Mouse (Mus musculus): ENCODE results near the gene Gpank1.
A peak's percentile ranks its signal among the peaks of the same experiment; 100 is the strongest.
"Not testable (repeated sequence)": the region's sequence is repeated elsewhere in the genome, so short reads cannot be mapped to it uniquely, and the experiment has no call there.

The Gpank1 gene

DNA sequence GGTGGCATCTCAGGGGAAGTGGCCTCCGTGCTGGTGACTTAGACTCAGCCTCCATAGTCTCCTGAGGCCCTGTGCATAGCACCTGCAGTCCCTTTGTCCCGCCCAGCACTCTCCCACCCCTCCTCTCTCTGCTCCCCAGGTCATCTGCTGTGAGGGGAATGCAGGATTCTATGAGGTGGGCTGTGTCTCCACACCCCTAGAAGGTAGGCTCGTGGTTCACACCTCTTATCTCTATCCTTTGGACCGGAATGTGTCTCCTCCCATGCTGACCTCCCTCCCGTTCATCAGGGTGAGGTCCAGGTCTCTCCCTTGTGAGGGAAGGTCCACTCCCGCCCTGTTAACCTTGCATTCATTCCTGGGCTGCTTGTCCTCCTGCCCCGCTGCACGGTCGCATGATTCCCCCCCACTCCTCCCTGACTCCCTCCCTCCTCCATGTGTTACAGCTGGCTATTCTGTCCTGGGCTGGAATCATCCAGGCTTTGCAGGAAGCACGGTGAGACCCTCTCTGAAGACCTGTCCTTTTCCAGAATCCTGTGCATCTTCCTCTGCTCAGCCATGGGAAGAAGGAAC lies 21.0 kb upstream of the Gpank1 start:
- DNase-seq (ENCODE audit: low read depth, low spot score) = no peak

DNA sequence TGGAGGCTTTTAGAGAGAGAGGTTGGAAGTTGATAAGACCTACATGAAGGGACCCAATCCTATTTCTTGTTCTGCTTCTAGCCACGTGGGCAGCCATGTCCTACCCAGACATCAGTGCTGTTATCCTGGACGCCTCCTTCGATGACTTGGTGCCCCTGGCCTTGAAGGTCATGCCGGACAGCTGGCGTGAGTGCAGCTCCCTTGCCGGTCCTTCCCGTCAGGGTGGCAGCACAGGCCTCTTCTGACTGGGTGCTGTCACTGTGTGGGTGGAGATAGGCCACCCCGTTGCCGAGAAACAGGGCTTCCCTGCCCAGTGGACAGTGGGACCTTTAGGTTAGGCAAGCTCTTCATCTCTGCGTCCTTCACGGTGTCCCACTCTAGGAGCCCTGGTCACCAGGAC lies 20.1 kb upstream of the Gpank1 start:
- no peak for DNase-seq (ENCODE audit: low read depth, low spot score)

DNA sequence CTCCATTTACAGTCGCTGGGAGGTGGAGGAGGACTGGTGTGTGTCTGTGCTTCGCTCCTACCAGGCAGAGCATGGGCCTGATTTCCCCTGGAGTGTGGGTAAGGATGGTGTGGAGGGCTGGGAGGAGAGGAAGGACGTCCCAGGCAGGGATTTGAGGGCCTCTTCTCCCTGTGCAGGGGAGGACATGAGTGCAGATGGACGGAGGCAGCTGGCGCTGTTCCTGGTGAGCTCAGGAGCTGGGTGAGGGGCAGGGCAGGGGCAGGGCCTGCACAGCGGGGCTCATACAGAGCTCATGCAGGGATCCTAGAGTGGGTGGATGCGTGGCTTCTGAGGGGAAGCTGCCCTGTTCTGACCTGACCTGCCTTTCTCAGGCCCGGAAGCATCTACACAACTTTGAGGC lies 19.0 kb upstream of the Gpank1 start:
- no peak for DNase-seq (ENCODE audit: low read depth, low spot score)

DNA sequence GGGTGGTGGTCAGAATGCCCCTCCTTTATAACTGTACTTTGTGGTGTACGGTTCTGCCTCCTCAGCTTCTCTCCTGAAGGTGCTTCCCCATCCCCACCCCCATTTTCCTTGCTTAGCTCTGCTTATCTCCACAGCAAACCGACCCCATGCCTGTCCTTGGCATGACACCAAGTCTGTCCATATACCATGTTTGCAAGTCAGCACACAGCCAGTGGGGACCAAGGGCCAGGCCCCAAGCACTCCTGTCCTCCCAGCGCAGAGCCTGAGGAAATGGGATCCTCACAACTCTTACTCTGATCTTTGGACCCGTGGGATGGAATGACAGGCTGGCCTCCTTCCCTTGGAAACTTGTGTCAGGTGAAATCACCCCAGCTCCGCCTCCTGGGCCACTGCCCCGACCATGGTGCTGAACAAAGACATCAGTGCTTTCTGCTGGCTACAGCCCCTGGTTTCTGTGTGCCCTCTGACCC lies 18.0 kb upstream of the Gpank1 start:
- no peak for DNase-seq (ENCODE audit: low read depth, low spot score)

DNA sequence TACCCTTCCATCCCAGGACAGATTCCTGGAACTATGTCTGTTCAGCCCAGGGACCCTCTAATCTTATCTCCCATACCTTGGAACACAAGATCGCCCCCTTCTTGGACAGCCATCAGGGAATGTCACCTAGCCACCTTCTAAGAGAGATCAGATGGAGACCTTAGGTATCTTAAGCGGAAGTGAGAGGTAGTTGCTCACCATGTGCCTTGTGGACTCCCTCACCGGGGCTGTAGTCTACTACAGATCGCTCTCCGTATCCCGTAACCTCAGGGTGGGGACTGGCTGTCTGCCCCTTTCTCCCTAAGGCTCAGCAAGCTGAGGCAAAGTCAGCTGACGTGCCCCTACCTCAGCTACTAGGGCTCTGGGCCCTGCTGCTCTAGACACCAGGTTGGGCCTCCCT lies 17.2 kb upstream of the Gpank1 start:
- no peak for DNase-seq (ENCODE audit: low read depth, low spot score)

DNA sequence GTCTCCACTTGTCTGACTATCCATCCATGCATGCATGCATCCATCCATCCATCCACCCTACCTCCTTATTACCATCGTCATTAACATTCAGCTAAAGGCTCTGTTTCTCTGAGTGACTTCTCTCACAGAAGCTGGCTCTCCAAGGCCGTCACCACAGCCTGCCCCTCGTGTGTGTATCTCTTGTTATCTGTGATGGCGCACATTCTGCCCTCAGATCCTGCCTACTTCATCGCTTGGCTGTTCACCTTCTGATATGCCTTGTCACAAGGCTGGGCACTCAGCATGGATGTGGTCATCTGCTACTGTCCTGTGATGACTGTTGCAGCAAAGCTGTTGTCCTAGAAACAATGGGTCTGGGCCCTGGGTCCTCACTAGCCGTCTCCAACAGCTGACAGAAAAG lies 16.5 kb upstream of the Gpank1 start:
- DNase-seq (ENCODE audit: low read depth, low spot score) = no peak

DNA sequence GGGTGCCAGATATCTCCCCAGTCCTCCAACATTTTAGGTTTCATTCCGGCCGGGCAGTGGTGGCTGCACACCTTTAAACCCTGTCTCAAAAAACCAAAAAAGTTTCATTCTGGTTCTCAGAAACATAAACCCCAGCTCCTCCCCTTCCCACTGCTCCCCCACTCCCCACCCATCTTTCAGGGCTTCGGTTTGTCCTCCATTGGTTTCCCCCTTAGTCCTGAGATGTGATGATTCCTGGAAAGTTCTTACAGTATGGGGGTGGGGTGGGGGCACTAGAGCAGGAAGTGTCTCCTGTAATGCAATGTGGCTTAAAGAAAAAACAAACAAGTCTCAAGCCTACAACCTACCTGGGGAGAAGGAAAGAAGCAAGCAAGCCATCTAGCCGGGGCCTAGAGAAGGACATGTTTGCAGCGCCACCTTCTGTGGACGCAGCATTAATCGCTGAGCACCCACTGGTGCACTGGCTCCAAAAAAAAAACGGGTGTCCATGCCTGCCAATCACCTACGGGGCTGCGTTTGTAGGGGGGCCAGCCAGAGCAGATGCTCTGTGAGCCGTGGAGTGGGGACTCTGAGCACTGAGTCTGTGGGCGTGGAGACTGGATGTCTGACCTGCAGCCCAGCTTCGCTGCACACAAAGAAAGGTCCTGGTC lies 15.4 kb upstream of the Gpank1 start:
- peak; percentile 63 for DNase-seq (ENCODE audit: low read depth, low spot score)

DNA sequence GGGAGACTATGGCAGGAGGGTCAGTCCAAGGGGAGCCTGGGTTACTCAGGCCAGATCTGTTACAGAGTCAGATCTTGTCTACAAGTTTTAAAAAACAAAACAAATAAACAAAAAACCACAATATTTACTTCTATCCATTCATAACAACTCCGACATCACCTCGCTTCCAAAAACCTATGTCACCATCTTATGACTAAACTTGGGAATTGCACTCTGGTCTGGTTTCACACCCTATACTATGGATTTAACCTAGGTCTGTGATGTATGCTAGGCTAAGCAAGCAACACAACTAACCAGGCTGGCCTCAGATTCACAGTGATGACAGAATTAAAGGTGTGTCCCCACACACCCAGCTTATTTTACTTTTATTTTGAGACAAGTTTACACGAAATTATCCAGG lies 14.7 kb upstream of the Gpank1 start:
- no peak for DNase-seq (ENCODE audit: low read depth, low spot score)

DNA sequence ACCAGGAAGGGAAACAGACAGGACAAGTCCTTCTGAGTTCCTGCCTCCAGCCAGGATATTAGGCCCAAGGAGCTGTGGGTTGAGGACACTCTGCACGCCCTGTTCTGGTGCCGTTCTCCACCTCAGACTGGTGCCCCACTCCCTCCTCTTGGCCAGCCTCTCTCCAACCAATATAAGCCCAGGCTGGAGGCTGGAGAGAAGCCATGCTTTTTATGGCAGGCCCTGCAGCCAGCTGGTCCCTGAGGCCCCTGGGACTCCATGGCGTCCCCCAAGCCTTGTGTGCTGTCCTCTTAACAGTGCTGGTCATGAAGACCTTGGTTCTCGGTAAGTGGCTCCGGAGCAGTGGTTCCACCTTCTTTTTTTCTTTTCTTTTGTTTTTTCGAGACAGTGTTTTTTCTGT lies 13.2 kb upstream of the Gpank1 start, which contains the start of gene Ly6g5c:
TSS of gene Ly6g5c (plus strand) at position 183 of the 400 bp plus-strand sequence.
- DNase-seq (ENCODE audit: low read depth, low spot score) = no peak

DNA sequence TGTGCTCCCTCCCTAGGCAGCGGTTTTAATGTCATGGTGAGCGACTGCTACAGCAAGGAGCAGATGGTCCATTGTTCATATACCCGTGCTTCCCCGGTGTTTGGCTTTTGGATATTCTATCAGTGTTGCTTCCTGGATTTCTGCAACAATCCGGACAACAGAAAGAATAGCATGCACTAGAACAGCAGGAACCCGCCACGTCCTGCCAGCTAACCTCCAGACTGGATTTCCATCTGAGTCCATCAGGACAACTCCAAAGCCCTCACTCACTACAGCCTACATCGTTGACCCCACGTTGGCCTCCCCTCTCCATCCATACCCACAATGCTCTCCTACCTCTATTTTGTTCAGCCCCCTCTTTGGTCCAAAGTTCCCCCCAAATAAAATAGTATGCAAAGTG lies 9.5 kb upstream of the Gpank1 start:
- DNase-seq (ENCODE audit: low read depth, low spot score) = no peak

DNA sequence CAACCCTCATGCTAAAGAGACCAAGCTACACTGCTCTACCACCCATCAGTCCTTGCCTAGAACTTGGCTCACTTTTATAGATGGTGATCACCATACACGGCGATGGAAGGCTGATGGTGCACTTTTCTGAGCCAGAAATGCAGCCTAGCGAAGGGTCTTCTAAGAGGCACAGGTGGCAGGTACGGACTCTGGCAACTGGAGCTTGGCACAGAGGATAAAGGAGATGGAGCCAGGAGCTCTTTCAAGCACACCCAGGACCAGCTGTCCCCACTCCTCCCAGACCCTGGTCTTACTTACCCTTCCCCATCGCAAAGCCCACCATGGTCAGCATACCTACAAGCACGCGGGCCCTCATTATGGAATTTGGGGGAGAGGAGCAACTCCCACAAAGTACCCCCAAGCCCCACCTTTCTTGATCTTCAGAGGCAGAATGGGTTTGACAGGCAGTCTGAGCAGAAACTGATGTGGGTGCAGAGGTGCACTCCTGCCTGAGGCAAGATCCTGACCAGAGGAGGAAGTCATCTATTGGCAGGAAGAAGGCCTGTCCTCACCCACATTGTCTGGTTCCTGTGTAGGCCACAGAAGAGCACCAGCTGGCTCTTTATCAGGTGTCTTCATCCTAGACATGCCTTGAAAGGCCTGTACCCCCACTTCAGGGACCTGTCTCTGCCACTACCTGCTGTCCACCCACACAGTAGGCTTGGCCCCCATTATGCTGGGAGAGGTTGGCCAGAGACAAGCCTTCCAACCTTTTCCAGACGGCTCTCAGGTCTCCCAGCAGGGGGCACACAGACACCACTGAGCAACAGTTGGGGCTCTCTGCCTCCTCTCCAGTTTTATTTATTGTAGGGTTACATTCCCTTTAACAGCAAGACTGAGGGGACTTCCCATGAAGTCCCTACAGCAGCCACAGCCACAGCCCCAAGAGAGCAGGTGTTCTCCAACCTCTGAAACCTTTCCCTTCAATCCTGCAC lies 5.9 kb upstream of the Gpank1 start, which contains the start of gene Ly6g5b:
TSS of gene Ly6g5b (minus strand) at position 383 of the 974 bp plus-strand sequence.
- peak; percentile 72 for DNase-seq (ENCODE audit: low read depth, low spot score)

DNA sequence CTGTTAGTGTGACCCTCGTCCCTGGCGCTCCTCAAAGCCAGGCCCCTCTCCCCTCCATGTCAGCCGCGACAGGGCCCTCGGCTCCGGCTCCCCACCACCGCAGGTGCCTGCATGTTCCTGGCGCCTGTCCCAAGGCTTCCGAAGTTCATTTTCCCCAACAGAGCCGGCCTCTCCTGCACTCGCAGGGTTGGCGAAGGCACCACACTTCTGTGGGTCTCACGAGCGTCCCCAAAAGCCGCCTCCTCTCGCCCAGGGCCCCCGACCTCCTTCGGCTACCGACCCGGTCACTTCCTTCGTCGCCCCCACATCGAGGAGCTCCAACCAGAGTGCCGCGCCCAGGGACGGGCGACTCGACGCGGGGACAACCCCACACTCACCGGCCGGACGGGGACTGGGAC lies 511 bp upstream of the Gpank1 start:
- no peak for DNase-seq (ENCODE audit: low read depth, low spot score)

DNA sequence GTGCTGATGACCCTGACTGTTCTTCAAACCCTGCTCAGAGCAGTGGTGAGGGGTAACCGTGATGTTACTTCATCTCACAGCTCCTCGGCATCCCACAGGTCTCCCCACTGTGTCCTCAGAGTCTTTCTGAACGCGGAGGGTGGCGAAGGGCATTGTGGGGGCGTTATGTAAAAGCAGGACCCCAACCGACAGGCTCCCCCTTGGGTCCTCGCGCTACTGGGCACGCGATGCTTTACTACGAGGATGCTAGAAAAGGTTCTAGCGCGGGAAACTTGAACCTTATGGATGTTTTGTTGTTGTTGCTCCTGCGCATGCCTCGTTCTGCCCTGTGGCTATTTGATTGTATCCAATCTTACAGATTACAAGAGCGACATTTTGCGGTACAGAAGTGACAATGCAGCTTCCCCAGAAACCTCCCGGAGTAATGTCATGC lies 632 bp downstream of the Gpank1 start, which contains the start of gene Csnk2b:
TSS of gene Csnk2b (minus strand) at position 183 of the 433 bp plus-strand sequence.
- DNase-seq (ENCODE audit: low read depth, low spot score) = peak; percentile 73

DNA sequence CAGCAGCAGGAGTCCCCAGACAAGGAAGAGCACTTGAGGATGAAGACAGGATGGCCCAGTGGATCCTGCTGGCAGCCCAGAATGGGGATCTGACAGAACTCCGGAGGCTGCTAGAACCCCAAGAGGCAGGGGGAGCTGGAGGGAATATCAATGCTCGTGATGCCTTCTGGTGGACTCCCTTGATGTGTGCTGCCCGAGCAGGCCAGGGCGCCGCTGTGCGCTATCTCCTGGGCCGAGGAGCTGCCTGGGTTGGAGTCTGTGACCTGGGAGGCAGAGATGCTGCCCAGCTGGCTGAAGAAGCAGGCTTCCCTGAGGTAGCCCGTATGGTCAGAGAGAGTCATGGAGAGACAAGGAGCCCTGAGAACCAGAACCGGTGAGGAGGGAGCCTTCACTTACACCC lies 2.0 kb downstream of the Gpank1 start:
- not testable (repeated sequence) for DNase-seq (ENCODE audit: low read depth, low spot score)

DNA sequence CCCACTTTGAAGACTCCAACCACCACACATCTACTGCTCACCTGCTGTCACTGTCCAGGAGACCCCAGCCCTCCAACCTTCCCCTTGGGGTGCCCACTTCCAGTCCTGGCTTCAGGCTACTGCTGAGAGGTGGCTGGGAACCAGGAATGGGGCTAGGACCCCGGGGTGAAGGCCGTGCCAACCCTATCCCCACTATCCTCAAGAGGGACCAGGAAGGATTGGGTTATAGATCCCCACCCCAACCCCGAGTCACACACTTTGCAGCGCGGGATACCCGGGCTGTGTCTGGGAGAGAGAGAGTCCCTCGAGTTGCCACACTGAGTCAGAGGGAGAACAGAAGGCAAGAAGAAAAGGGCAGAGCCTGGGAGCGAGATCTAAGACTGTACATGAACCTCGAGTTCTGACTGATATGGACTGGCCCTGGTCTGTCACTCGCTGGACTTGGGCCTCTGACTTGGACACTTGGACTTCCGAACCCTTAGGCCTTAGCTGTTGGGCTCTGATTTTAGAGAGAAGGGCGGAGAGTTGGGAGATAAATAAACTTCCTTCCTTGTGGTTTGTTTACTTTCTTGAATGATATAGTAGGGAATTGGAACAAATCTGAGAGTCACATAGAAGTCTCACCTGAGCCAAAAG lies 3.1 kb downstream of the Gpank1 start:
- not testable (repeated sequence) for DNase-seq (ENCODE audit: low read depth, low spot score)

DNA sequence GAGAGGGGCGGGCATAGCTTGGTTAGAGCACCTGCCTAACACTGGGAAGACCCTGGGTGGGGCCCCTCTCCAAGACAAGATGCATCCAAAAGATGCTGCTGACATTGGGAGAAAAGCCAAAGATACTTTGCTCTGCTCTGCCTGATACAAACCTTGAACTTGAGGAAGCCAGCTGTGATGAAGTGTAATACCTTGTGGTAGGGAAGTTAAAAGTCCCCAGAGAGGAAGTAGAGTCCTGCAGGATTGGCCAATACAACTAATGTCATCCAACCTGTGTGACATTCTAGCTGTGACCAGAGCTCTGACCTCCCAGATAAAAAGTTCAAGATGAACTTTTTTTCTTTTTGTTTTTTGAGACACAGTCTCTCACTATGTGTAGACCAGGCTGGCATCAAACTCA lies 3.8 kb downstream of the Gpank1 start:
- DNase-seq (ENCODE audit: low read depth, low spot score) = no peak

DNA sequence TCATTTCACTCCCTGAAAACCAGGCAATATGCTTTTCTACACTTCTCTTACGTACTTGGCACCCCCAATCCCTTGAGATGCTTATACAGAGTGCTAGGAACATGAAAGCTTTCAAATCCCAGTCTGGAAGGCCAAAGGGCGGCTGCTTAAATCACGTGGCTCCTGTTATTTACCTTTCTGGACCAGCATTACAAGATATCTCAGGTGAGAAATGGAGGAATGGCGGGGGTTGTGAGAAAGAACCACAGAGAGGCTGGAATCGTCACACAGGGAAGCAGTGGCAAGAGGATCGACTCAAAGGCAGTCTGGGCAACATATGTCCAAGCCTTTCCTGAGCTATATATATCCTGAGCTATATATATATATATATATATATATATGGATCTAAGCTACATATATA lies 4.3 kb downstream of the Gpank1 start:
- DNase-seq (ENCODE audit: low read depth, low spot score) = no peak

DNA sequence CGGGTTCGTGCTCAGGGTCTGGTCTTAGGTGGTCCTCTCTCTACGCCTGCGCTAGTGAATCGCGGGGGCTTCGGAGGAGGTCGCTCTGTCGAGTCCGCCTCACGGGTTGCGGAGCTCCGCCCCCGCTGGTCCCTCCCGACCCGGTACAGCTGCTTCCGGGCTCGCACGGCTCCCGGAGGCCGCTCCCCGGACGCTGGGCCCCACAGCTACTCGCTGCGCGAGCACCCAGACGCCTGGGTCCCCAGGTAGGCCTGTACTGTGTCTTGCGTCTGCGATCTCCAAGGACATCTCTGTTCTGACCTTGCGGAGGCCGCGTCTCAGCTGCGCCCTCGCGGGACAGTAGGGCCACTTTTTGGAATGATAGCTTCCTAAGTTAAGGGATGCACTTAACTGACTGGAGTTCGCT lies 5.0 kb downstream of the Gpank1 start, which contains the start of gene D17H6S53E:
TSS of gene D17H6S53E (plus strand) at position 168 of the 406 bp plus-strand sequence.
- DNase-seq (ENCODE audit: low read depth, low spot score) = peak; percentile 86

DNA sequence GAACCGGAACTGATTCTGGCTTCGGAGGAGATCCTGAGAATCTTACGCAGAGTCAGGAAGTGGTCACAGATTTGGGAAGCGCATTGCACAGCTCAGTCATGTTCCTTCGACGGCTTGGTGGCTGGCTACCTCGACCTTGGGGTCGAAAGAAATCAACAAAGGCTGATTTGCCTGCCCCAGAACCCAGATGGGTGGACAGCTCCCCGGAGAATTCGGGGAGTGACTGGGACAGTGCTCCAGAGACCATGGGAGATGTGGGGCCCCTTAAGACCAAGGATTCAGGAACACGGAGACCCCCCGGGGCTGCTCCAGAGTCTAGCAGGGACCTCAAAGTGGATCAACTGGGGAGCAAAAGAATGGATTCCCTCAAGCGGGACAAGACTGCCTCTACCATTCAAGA lies 5.8 kb downstream of the Gpank1 start:
- DNase-seq (ENCODE audit: low read depth, low spot score) = no peak

DNA sequence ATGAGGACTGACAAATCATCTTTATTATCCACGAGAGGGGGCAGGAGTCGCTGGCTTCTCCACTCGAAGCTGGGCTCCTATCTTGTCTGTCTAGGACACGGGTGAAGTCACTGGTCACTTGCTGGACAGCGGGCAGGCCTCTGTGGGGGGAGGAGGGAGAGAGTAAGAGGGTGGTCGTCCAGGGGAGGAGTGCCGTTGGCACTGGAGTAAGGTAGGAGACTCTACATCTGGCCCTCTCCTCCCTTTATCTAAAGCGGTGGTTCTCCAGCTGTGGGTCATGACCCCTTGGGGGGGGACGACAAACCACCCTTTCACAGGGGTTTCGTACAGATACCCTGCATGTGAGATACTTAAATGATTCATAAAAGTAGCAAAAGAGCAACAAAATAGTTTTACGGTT lies 7.7 kb downstream of the Gpank1 start:
- no peak for DNase-seq (ENCODE audit: low read depth, low spot score)

DNA sequence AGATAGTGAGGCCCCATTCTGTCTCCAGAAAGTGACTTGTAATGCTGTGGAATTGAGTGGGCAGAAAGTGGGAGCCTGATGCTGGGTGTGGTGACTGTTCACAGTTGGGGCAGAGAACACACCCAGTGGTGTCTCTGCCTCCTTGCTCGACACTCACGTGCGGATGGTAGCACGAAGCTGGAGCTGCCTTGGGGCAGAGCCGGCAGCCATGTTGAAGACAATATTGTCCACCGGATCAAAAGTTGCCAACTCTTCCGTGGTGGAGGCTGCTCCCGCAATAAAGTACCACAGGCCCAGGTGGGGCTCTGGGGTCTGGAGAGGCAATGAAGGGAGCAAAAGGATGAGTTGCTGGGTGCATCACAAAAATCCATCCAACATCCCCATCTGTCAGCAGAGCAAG lies 9.8 kb downstream of the Gpank1 start:
- no peak for DNase-seq (ENCODE audit: low read depth, low spot score)

Measured in CD4-positive, CD25-positive, alpha-beta regulatory T cell, adult 2 months (primary cell).